Mouse (Mus musculus): ENCODE measurements around the gene Ccdc169. TPM values are rescaled to one million over a fixed set of nuclear protein-coding genes. Genes with fewer than 3 reads are reported as not detected.

The Ccdc169 gene
- polyA plus RNA-seq (2012; rRNA removed) (0.10 and 0.11 TPM in 2 replicates), polyA plus RNA-seq (2014; fragmentation: Nextera tagmentation; extraction: Ambion mirVana) (0.07 and 0.25 TPM in 2 replicates)

- H3K4me3 ChIP-seq (replicated peaks; ENCODE audit: low read length): no peak within 1 kb of the TSS
- H3K27ac ChIP-seq (replicated peaks; ENCODE audit: low read depth, low read length): no peak within 1 kb of the TSS
- H3K27me3 ChIP-seq (ENCODE audit: control insufficient read depth, insufficient read depth, low read length): no peaks in the 10 kb centered on the region
- H3K9ac ChIP-seq (ENCODE audit: low read depth, low read length, severe bottlenecking): no peak within 1 kb of the TSS
- TF ChIP-seq POLR2A (IDR thresholded peaks at IDR 0.05; ENCODE audit: borderline replicate concordance, extremely low read depth, insufficient read depth, insufficient read length): no peak
- H3K4me1 ChIP-seq (ENCODE audit: control insufficient read depth, insufficient read depth, low read length): no peaks in the 10 kb centered on the region
- peaks cover 62% of the 10 kb centered on the region for H3K36me3 ChIP-seq (ENCODE audit: control insufficient read depth, insufficient read depth, low read length)
- H3K9me3 ChIP-seq (ENCODE audit: control insufficient read depth, low read length): no peaks in the 10 kb centered on the region
- no peak within 1 kb of the TSS for H3K4me2 ChIP-seq (replicated peaks; ENCODE audit: low read depth, low read length, severe bottlenecking)
- ATAC-seq (ENCODE audit: low FRiP score, low read depth) (no peak), DNase-seq (ENCODE audit: low spot score) (no peak)
These were observed at the start of gene Ccdc169 for GRCm38 (mm10) chr3:55137039-55137438. Gene Ccdc169 (plus strand): TSS chr3:55137339.

GRCm38 (mm10) chr3:55087360-55087759 is 49.8 kb upstream of the Ccdc169 start:
- DNase-seq (ENCODE audit: low spot score) (no peak), ATAC-seq (ENCODE audit: low FRiP score, low read depth) (no peak)
- H3K9ac ChIP-seq (ENCODE audit: low read depth, low read length, severe bottlenecking): no peak overlapping the region
- H3K36me3 ChIP-seq (ENCODE audit: control insufficient read depth, insufficient read depth, low read length): no peaks in the 10 kb centered on the region
- H3K4me1 ChIP-seq (ENCODE audit: control insufficient read depth, insufficient read depth, low read length): no peaks in the 10 kb centered on the region
- H3K4me3 ChIP-seq (replicated peaks; ENCODE audit: low read length): no peak overlapping the region
- H3K27me3 ChIP-seq (ENCODE audit: control insufficient read depth, insufficient read depth, low read length): no peaks in the 10 kb centered on the region
- H3K27ac ChIP-seq (replicated peaks; ENCODE audit: low read depth, low read length): no peak overlapping the region
- H3K4me2 ChIP-seq (replicated peaks; ENCODE audit: low read depth, low read length, severe bottlenecking): no peak overlapping the region
- TF ChIP-seq POLR2A (IDR thresholded peaks at IDR 0.05; ENCODE audit: borderline replicate concordance, extremely low read depth, insufficient read depth, insufficient read length): no peak
- 68% methylated on average over 4 of the region's 4 CpGs for WGBS
- no peaks in the 10 kb centered on the region for H3K9me3 ChIP-seq (ENCODE audit: control insufficient read depth, low read length)

DNA sequence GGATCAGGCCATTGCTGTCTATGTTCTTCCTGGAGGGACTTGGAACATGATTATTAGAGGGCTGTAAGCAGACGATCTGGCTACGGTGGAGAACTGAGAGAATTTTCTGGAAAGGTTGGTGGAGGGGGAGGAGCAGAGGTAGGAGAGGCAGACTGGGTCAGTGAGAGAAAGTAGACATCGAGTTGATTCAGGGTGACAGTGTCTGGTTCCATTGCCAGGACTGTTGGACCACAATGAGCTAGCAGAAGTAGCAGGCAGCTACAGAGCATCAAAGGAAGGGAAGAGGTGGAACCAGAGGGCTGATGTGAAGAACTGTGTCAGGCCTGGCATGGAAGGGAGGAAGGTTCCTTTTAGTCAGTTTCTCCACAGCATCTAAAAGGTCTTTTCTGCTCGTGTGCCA is 48.8 kb upstream of the Ccdc169 start:
- H3K36me3 ChIP-seq (ENCODE audit: control insufficient read depth, insufficient read depth, low read length): no peaks in the 10 kb centered on the region
- H3K4me3 ChIP-seq (replicated peaks; ENCODE audit: low read length): no peak overlapping the region
- DNase-seq (ENCODE audit: low spot score) (no peak), ATAC-seq (ENCODE audit: low FRiP score, low read depth) (no peak)
- H3K27me3 ChIP-seq (ENCODE audit: control insufficient read depth, insufficient read depth, low read length): no peaks in the 10 kb centered on the region
- H3K27ac ChIP-seq (replicated peaks; ENCODE audit: low read depth, low read length): no peak overlapping the region
- H3K4me1 ChIP-seq (ENCODE audit: control insufficient read depth, insufficient read depth, low read length): no peaks in the 10 kb centered on the region
- H3K4me2 ChIP-seq (replicated peaks; ENCODE audit: low read depth, low read length, severe bottlenecking): no peak overlapping the region
- no peak overlapping the region for H3K9ac ChIP-seq (ENCODE audit: low read depth, low read length, severe bottlenecking)
- 64% methylated on average over 4 of the region's 4 CpGs for WGBS
- no peak for TF ChIP-seq POLR2A (IDR thresholded peaks at IDR 0.05; ENCODE audit: borderline replicate concordance, extremely low read depth, insufficient read depth, insufficient read length)
- H3K9me3 ChIP-seq (ENCODE audit: control insufficient read depth, low read length): no peaks in the 10 kb centered on the region

GRCm38 (mm10) chr3:55088843-55089242 is 48.3 kb upstream of the Ccdc169 start:
- Histone ChIP-seq H3K36me3 (ENCODE audit: control insufficient read depth, insufficient read depth, low read length) (no peaks in the 10 kb centered on the region), H3K4me2 (replicated peaks; ENCODE audit: low read depth, low read length, severe bottlenecking) (no peak overlapping the region), H3K9ac (ENCODE audit: low read depth, low read length, severe bottlenecking) (no peak overlapping the region), H3K27ac (replicated peaks; ENCODE audit: low read depth, low read length) (no peak overlapping the region), H3K27me3 (ENCODE audit: control insufficient read depth, insufficient read depth, low read length) (no peaks in the 10 kb centered on the region), H3K4me3 (replicated peaks; ENCODE audit: low read length) (no peak overlapping the region), H3K9me3 (ENCODE audit: control insufficient read depth, low read length) (no peaks in the 10 kb centered on the region), H3K4me1 (ENCODE audit: control insufficient read depth, insufficient read depth, low read length) (no peaks in the 10 kb centered on the region)
- DNase-seq (ENCODE audit: low spot score) (no peak), ATAC-seq (ENCODE audit: low FRiP score, low read depth) (no peak)
- no peak for TF ChIP-seq POLR2A (IDR thresholded peaks at IDR 0.05; ENCODE audit: borderline replicate concordance, extremely low read depth, insufficient read depth, insufficient read length)
- WGBS: 73% methylated on average over 3 of the region's 3 CpGs

DNA sequence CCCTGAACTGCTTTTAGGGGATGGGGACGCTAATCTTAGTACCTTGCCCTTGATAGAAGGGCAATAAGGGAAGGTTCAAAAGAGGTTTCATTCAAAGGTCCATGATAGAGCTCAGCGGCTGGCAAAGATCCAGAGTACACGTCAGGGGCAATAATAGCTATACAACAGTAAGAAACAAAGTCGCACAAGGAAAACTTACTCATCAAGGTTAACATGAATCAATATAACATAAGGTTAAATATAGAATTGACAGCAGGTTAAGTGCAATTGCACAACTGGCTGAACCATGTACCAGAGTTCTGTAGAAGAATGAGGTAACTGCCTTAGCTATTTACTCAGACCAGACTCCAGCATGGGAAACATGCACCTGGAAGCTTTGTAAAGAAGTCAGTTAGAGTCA is 47.8 kb upstream of the Ccdc169 start:
- DNase-seq (ENCODE audit: low spot score) (no peak), ATAC-seq (ENCODE audit: low FRiP score, low read depth) (no peak)
- no peaks in the 10 kb centered on the region for H3K27me3 ChIP-seq (ENCODE audit: control insufficient read depth, insufficient read depth, low read length)
- H3K4me2 ChIP-seq (replicated peaks; ENCODE audit: low read depth, low read length, severe bottlenecking): no peak overlapping the region
- no peak overlapping the region for H3K27ac ChIP-seq (replicated peaks; ENCODE audit: low read depth, low read length)
- no peaks in the 10 kb centered on the region for H3K36me3 ChIP-seq (ENCODE audit: control insufficient read depth, insufficient read depth, low read length)
- H3K4me1 ChIP-seq (ENCODE audit: control insufficient read depth, insufficient read depth, low read length): no peaks in the 10 kb centered on the region
- H3K9me3 ChIP-seq (ENCODE audit: control insufficient read depth, low read length): no peaks in the 10 kb centered on the region
- H3K4me3 ChIP-seq (replicated peaks; ENCODE audit: low read length): no peak overlapping the region
- TF ChIP-seq POLR2A (IDR thresholded peaks at IDR 0.05; ENCODE audit: borderline replicate concordance, extremely low read depth, insufficient read depth, insufficient read length): no peak
- 74% methylated on average over 4 of the region's 4 CpGs for WGBS
- H3K9ac ChIP-seq (ENCODE audit: low read depth, low read length, severe bottlenecking): no peak overlapping the region

- Histone ChIP-seq H3K36me3 (ENCODE audit: control insufficient read depth, insufficient read depth, low read length) (no peaks in the 10 kb centered on the region), H3K9ac (ENCODE audit: low read depth, low read length, severe bottlenecking) (no peak overlapping the region), H3K4me1 (ENCODE audit: control insufficient read depth, insufficient read depth, low read length) (no peaks in the 10 kb centered on the region; the same call in 1 of the 2 replicates), H3K4me2 (replicated peaks; ENCODE audit: low read depth, low read length, severe bottlenecking) (no peak overlapping the region), H3K9me3 (ENCODE audit: control insufficient read depth, low read length) (no peaks in the 10 kb centered on the region), H3K27ac (replicated peaks; ENCODE audit: low read depth, low read length) (no peak overlapping the region), H3K4me3 (replicated peaks; ENCODE audit: low read length) (no peak overlapping the region), H3K27me3 (ENCODE audit: control insufficient read depth, insufficient read depth, low read length) (no peaks in the 10 kb centered on the region)
- WGBS: 75% methylated on average over 1 of the region's 1 CpGs
- DNase-seq (ENCODE audit: low spot score) (no peak), ATAC-seq (ENCODE audit: low FRiP score, low read depth) (no peak)
- TF ChIP-seq POLR2A (IDR thresholded peaks at IDR 0.05; ENCODE audit: borderline replicate concordance, extremely low read depth, insufficient read depth, insufficient read length): no peak
These were observed 44.0 kb upstream of the Ccdc169 start for GRCm38 (mm10) chr3:55093161-55093560.
